Mouse (Mus musculus) neutrophil, adult 5-6 weeks (primary cell): Measurements from ENCODE around the gene Acot7. TPM values are rescaled to one million over a fixed set of nuclear protein-coding genes. Genes with fewer than 3 reads are reported as not detected.

Experiments
- ATAC-seq: fragments of 151-379, 151-347 bp; 2 replicates; pipeline ENCODE4 v1.8.0; 2017; ENCODE audit warnings: mild to moderate bottlenecking, moderate TSS enrichment; ENCODE audit not compliant: insufficient number of reproducible peaks, poor library complexity, low FRiP score, severe bottlenecking; ENCODE audit errors: extremely low read depth
- total RNA-seq: library from RNA; stranded (forward); fragments of 200-1000 nt; gene quantifications from 2 replicates; pipeline ENCODE4 v1.2.3, GENCODE M21; 2017

The Acot7 gene
- total RNA-seq, 1 experiment from 2014 or later: 12.2 TPM

DNA sequence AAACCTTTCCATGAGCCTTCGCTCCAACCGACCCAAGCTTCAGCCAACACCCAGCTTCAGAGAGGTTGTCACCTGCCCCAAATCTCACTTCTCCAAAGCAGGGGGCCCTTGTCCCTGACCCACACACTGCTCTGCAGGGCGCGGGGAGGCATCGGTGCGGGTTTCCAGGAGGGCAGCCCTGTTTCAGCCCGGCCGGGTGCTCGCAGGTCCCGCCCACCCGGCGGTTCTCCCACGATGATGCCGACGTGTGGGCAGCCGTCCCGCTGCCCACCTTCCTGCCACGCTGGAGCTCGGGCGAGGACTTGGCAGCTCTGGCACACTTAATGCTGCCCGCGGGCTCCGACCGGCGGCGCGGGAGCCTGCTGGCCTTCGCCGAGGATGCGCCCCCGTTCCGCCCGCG lies 104.8 kb downstream of the Acot7 start:
- no peak for ATAC-seq

GRCm38 (mm10) chr4:152283186-152283950 lies 105.4 kb downstream of the Acot7 start:
- peak; percentile 50; the same call in 1 of the 2 replicates for ATAC-seq

DNA sequence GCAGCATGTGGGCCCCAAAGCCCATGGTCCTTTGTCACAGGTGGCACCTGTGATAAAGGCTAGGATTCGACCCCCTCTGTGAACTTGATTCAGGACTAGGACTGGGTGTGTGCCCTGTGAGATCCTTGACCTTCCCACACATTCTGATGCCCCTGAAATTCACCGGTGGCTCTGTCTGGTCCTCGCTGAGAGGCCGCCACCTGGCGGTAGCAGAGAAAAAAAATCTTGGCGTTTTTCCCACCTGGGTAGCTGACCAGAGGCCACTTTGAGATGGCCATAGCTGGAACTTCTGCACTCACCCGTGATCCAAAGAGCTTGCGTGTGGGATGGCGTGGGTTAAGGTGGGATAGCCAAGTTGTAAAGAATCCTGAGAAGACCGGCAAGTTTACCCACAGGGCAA lies 107.6 kb downstream of the Acot7 start:
- ATAC-seq: no peak

GRCm38 (mm10) chr4:152286183-152286582 lies 108.2 kb downstream of the Acot7 start:
- ATAC-seq: no peak

- no peak for ATAC-seq
These were observed 109.0 kb downstream of the Acot7 start for GRCm38 (mm10) chr4:152286887-152287286.

DNA sequence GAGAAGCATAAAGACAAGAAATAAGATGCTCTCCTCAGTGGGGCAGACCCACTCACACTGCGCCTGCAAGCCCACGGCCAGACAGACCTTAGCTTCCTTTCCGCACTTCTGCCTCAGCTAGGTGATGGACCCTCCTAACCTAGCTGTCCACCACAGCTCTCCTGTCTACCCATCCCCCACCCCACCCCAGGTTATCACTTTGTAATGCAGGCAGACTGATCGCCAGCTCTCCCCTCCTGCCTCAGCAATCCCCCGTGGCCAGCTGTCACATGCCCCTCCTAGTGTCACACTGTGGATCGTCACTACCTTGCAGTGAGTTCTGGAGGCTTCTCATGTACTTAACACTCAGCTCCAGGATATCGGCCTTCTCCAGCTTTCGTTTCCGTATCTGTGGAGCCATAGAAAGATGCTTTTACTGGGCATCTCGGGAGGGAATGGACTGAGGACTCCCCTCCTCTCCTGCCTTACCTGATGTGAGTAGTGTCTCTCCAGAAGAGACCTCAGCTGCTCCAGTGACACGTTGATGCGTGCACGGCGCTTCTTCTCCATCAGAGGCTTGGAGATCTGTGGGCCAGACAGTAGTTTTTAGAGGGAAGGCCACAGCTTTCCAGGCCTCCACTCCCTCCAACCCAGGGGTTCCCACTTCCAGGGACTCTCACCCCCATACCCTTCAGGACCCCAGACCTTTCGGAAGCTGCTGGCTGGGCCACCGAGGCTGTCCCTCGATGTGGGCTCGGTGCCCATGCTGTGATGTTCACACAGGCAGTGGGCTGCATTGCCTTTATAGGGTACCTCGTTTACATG lies 109.6 kb downstream of the Acot7 start:
- ATAC-seq: no peak

DNA sequence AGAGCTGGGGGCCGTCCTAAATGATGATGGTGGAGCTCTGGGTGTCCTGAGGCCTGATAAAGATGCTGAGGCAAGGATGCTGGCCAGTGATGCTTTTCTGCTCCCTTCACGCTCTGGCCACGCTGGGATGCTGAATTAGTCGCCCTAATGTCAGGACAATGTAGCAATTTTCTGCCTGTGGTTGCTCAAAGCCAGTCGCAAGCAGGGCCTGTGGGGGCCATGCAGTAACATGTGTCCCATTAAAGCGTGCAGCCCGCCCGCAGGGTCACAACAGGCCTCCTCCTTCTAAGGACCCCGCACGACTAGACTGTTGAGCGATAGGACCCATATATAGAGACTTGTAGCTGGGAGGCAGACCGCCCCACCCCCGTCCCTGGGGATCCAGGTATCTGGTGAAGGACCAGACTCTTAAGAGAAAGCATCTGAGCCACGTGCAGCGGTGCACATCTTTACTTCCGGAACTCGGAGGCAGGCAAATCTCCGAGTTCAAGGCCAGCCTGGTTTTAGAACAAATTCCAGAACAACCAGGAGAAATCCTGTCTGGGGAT lies 110.5 kb downstream of the Acot7 start:
- no peak for ATAC-seq

DNA sequence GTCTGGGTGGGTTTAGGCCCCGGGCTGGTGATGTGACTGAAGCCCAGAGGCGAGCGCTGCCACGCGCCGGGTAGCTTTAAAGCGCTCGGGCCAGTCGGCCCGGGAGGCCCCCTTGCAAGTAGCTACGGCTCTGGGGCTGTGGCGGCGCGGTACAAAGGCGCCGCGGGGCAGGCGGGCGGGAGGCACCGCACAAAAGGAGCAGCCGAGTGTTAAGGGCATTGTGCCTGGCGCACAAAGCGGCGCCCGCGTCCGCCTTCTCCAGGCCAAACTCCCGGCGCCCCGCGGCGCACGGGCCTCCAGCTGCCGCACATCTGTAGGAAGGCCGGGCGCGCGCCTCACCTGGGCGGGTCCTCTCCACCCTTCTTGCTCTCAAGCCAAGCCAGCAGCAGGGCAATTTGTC lies 112.5 kb downstream of the Acot7 start:
- ATAC-seq: no peak

- ATAC-seq: no peak
These were observed 113.1 kb downstream of the Acot7 start for GRCm38 (mm10) chr4:152290991-152291390.

DNA sequence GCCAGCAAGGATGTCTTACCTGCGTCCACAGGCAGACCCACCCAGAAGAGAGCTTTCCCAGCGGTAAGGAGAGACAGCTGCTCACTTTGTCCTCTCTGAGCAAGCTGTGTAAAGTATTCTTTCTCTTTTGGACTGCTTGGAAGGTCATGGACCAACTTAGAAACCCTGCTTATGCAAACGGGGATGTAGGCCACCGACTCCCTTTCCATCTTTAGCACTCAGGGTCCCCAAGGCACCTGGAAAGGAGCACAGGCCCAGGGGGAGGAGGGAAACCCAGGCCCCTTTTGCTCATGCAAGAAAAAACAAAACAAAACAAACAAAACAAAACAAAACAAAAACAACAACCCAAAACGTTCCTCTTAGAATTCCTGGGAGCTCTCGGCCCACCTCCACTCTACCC lies 113.6 kb downstream of the Acot7 start, which contains the start of gene Hes3:
Gene Hes3 (minus strand): TSS at position 101 of the 400 bp plus-strand sequence.
- no peak for ATAC-seq

DNA sequence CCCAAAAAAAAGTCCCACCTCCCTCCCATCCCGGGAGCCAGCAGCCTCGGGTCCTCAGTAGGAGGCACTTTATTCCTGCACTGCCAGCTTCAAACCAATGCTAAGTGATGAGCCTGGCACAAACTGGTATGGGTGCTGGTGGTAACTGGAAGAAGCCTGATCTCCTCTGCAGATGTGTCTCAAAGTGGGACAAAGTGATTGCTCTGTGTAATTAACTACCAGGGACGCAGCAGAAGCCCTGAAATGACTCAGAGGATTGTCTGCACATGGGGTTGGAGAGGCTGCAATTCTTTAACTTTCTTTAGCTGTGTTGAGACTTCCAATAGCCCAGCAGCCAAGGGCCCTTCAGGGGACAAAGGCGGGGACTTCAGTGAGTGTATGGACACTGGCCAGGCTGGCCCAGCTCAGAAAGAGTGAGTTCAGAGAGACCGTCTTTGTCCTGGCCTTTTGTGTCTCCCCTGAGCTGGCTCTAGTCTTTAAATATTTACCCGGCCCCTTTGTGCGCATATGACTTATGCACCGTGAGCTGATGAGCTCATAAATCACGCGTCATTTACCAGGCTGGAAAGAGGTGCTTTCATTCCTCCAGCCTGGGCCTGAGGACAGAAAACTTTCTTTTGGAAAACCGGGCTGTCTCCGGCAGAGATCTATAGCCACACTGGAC lies 114.3 kb downstream of the Acot7 start:
- no peak for ATAC-seq

DNA sequence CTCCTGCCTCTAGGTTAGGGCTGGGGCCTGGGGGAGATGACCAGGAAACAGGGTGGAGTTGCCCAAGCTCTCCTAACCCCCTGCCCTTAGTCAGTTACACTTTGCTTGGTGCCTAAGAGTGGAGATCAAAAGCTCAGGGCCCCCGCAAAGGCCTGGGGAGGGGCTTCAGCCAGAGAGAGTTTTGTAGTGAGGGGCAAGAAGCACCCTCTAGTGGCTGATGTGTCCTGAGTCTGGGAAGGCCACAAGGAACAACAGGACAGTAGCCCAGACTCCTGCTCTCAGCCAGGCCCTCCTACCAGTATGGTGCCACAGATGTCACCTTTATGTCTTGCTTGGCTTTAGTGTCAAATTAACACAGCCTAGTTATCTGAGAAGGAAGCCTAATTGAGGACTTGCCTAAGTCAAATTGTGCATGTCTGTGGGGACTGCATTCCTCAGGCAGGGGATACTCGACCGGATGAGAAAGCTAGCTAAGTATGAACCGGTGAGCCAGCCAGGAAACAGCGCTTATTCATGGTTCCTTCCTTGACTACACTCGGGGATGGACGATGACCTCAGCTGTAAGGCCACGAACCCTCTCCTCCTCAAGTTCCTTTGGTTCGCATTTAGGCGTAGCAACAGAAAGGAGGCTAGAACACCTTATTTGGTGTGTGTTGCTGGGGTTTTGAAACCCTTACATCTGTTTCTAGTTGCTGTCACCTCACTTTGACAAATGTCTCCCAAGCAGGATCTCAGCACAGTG lies 116.4 kb downstream of the Acot7 start:
- ATAC-seq: no peak

GRCm38 (mm10) chr4:152295916-152296315 lies 118.0 kb downstream of the Acot7 start:
- ATAC-seq: no peak

GRCm38 (mm10) chr4:152296371-152296770 lies 118.4 kb downstream of the Acot7 start:
- no peak for ATAC-seq

DNA sequence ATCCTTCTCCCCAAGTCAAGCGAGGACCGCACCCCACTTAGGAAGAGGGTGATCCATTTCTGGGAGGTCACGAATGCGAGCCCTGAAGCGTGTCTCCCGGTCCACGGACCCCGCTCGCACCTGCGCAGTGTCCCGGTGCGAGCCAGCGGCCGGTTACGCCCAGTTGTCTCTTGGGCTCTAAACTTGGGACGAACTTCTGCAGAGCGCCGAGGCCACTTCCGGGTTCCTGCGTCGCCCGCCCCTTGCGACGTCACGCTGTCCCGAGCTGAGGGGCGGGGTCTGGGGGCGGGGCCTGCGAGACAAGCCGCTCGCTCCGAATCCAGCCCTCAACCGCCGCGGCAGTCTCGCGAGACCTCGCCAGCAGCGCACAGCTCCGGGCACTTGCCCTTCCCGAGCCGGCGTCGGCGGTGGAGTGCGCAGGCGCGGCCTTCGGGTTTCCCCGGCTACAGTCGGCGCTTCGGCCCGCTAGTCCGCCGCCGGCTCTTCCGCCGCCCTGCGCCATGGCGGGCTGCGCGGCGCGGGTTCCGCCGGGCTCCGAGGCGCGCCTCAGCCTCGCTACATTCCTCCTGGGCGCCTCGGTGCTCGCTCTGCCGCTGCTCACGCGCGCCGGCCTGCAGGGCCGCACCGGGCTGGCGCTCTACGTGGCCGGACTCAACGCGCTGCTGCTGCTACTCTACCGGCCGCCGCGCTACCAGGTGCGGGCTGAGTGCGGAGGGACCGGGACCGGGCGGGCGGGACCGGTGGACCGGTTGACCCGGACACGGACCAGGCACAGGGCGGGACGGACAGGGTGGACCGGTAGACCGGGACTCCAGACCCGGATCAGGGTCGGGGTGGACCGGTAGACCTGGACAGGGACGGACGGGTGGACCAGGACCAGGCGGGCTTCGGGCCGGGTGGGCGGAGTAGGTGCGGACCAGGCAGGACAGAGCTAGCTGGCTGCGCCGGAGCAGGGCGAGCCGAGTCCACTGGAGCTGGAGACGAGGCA lies 119.2 kb downstream of the Acot7 start, which contains the start of gene Icmt:
Gene Icmt (plus strand): TSS at position 354 of the 988 bp plus-strand sequence.
- peak; percentile 88 for ATAC-seq

- no peak for ATAC-seq
These were observed 120.9 kb downstream of the Acot7 start for GRCm38 (mm10) chr4:152298836-152299235.

DNA sequence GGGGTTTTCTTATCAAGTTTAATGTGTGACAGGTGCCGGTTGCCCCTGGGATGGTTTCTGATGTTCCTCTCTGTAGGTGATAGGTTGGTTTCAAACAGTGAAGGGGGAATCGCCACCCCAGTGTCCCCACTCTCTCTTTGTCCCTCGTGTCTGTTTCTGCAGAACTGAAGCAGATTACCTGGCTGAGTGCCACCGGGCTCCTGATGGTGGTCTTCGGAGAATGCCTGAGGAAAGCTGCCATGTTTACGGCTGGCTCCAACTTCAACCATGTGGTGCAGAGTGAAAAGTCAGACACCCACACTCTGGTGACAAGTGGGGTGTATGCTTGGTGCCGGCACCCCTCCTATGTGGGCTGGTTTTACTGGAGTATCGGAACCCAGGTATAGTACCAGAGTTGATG lies 122.4 kb downstream of the Acot7 start:
- no peak for ATAC-seq

DNA sequence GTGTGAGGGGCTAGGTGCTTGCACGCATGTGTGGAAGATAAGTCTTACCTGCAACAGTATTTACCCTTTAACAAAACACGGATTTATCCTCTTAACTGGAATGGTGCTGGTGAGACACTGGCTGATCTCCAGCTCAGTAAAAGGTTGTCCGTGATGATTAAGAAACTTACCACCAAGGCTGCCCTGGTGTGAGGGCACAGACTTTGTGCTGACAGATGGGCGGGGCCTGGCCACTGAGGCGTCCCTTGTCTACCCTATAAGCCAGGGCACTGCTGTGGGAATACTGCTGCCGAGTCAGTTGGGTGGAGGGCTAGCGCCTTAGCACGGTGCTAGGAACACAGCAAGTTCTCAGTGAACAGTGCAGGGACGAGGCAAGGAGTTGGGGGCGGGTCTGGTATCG lies 124.1 kb downstream of the Acot7 start:
- no peak for ATAC-seq
